Mouse (Mus musculus) layer of hippocampus, postnatal 14 days (tissue): ENCODE results near the gene Cbx3. TPM values are rescaled to one million over a fixed set of nuclear protein-coding genes. Genes with fewer than 3 reads are reported as not detected.
A peak's percentile ranks its signal among the peaks of the same experiment; 100 is the strongest.

Source experiments
- DNase-seq, 2 experiments: peaks; one replicate each; pipeline ENCODE4 v3.0.0; 2021 to 2022; ENCODE audit warnings: low spot score in 2 of 2, mixed read lengths in 1 of 2
- long read RNA-seq, 2 experiments: library from polyadenylated mRNA; stranded (forward); transcript quantifications; one replicate each; pipeline ENCODE4 v2.0.0; 2021
- total RNA-seq, 2 experiments: library from RNA; stranded (reverse); gene quantifications; 2 replicates each; pipeline ENCODE4 v1.2.3; 2021

Cbx3 gene
- 100 to 1,000 TPM; 158 to 160 TPM for total RNA-seq
- long read RNA-seq, experiment 1, transcript Cbx3-201 (6 exons, 1,889 nt), result major isoform, 120 of 131 reads
- long read RNA-seq, experiment 1, partial matches to known transcripts, result 2 of 131 reads
- long read RNA-seq, experiment 1, other reads (novel, unspliced or antisense), result 6 of 131 reads
- long read RNA-seq, experiment 2, transcript Cbx3-201 (6 exons, 1,889 nt), result major isoform, 176 of 192 reads
- long read RNA-seq, experiment 2, partial matches to known transcripts, result 6 of 192 reads
- long read RNA-seq, experiment 2, other reads (novel, unspliced or antisense), result 9 of 192 reads

DNA sequence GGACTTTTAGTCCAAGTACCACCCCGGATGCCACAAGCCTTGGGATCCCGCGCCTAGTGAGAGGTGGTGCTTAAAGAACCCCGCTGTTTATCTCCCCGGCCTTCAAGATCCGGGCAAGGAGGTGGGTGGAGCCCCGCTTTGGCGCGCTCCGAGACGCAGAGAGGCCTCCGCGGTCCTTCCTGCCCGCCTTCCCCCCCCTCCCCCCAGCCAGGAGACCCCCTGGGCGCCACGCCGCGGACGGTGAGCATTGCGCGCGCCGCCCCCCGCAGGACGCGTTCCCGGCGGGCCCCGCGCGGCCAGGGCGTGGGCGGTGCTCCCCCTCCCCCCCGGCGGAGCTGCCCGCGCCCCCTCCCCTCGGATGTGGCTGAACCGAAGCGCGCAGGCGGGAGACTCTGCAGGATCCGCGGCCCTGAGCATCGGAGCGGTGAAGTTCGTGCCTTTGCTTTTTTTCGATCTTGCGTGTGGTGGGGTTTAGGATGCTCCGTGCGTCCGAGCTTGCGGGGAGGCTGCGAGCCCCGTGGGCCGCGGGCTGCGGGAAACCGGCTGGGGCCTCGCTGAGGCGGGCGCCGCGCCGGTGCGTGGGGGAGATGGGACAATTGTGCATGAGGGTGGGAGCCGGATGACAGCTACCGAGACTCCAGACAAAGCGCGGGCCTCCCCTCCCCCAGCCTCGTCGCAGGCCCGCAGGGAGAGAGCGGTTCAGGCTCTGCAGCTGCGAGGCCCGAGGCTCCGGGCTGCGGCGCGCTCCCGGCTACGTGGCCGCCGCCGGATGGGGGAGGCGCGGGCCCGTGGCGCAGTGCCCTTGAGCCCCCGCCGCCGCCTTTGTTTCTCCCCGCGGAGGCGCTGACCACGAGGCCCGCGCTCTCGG, at the start of gene Cbx3:
Gene Cbx3, plus strand, starts transcription at position 50 of the 868 bp plus-strand sequence.
- DNase-seq, result peak; percentile 83 to 84

GRCm38 (mm10) chr6:51423466-51424122, 46.6 kb upstream of the Cbx3 start:
- no peak for DNase-seq

GRCm38 (mm10) chr6:51424537-51424936, 45.6 kb upstream of the Cbx3 start:
- DNase-seq, result no peak

- no peak for DNase-seq
Measured at GRCm38 (mm10) chr6:51432535-51433397, 37.4 kb upstream of the Cbx3 start, which contains the start of gene Nfe2l3. Gene Nfe2l3, plus strand, starts transcription at chr6:51432670.

- DNase-seq, result no peak
Measured at GRCm38 (mm10) chr6:51434270-51434669, 35.9 kb upstream of the Cbx3 start.

GRCm38 (mm10) chr6:51437665-51438064, 32.5 kb upstream of the Cbx3 start:
- DNase-seq, result no peak

DNA sequence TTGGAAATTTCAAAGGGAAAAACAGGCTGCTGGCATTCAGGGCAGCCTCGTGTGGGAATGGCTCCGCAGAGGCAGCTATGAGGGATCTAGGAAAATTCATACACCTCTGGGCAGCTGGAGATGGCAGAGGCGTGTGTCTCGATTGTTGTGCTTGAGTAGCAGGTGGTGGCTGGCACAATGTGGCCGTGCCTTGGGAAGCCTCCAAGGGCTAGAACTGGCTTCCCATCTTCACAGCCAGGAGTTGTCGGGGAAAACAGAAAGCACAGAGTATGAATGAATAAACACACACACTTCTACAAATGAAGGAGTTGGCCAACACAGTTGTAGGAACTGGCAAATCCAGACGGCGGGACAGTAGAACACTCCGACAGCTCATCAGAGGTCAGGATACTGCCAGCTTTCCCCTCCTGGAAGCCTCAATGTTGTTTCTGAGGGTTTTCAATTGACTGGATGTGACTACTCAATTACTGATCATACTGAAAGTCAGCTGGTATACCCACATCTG, 31.3 kb upstream of the Cbx3 start:
- no peak for DNase-seq

DNA sequence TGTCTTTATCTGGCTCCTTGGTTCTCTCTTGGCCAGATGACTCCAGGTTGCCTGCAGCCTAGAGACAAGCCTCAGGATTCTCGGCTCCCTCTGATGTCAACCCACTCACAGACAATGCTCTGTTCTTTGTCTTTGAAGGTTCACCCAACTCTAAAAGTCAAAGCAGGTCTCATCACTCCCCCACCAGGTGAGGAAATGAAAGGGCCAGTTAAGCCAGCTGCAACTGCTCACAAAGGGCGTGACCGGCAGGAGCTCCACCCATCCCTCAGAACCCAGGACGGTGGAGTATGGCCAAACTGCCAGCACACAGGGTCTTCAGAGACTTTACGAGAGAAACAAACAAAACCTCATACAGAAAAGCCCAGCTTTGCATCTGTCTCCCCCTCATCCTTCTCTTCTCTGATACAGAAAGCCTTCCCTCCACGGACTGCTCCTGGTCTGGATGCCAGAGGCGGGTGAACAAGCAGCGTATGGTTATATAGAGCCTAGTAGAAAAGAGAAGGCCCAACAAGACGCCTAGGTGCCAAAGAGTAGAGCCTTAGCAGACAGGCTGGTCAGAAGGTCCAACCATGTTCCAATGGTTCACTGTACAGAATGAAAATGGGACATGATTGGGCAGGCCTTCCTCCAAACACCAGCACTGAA, 27.8 kb upstream of the Cbx3 start:
- no peak for DNase-seq

DNA sequence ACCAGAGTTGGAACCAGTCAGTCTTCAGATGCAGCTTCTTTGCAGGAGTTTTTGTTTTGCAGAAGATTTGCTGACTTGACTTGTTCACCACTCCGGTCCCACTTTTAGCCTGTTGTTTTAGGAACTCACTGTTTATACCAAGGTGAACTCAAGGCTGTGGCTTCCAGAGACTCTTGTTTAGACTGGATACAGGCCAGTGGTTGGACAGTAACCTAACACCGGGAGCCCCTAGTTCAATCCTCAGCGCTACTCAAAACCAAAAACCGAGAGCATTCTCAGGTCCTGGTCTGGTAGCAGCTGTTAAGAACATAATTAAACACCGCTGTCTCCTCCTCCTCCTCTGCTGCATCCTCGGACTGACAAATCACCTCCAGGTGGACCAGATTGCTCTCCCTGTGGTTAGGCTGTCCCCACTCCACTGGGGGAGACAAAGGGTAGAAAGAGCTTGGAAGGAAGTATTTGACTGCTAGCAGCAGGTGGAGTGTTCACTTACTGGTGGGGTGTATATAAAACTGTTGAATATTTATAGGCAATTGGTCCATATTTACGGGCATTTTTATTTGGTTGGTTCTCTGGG, 17.1 kb upstream of the Cbx3 start:
- DNase-seq, result no peak

- DNase-seq, result no peak
Measured at GRCm38 (mm10) chr6:51454949-51455348, 15.2 kb upstream of the Cbx3 start.

DNA sequence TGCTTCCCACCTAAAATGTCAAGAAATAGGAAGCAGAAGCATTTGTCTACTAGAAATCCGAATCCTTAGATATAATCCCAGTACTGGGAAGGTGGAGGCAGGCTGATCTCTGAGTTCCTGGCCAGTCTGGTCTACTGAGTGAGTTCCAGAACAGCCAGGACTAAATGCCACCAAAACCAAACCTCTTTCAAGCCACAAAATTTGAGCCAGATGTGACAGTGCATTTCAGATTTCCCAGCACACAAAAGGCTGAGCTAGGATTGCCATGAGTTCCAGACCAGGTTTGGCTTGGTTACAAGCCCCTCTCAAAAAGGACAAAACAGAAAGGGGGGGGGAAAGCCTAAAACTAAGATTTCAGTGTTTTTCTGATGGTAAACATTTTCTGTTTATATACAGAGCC, 14.0 kb upstream of the Cbx3 start:
- no peak for DNase-seq

GRCm38 (mm10) chr6:51457283-51457682, 12.9 kb upstream of the Cbx3 start:
- no peak for DNase-seq

DNA sequence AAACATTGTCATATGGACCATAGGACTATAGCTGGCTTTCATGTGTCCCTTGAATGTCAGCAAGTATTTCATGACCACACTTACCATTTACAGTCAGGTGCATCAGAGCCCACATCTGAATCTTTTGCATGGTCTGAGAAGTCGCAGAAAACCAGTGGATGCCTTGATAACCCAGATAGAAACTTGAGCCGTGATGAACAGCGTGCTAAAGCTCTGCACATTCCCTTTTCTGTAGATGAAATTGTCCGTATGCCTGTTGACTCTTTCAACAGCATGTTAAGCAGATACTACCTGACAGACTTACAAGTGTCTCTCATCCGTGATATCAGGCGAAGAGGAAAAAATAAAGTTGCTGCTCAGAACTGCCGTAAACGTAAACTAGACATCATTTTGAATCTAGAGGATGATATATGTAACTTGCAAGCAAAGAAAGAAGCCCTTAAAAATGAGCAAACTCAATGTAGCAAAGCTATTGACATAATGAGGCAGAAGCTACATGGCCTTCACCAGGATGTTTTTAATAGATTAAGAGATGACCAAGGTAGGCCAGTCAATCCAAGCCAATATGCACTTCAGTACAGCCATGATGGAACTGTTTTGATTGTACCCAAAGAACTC, 12.3 kb upstream of the Cbx3 start:
- DNase-seq, result no peak

GRCm38 (mm10) chr6:51458925-51459312, 11.2 kb upstream of the Cbx3 start:
- DNase-seq, result no peak

GRCm38 (mm10) chr6:51459313-51460020, 10.7 kb upstream of the Cbx3 start:
- no peak for DNase-seq

DNA sequence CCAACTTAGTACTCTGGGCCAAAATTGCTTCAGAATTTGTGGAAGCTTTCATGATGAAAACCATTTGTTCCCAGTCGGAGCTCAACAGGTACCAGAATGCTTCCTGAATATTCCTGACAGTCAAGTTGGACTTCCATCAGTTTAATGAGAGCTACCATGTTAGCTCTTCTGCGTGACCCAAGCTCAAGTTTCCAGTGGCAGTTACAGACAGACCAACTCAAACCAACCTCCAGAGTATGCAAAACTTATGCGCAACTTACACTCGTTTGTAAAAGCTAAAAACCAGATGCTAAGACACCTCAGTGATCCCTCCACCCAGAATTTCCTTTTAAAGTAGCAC, 10.2 kb upstream of the Cbx3 start:
- no peak for DNase-seq

DNA sequence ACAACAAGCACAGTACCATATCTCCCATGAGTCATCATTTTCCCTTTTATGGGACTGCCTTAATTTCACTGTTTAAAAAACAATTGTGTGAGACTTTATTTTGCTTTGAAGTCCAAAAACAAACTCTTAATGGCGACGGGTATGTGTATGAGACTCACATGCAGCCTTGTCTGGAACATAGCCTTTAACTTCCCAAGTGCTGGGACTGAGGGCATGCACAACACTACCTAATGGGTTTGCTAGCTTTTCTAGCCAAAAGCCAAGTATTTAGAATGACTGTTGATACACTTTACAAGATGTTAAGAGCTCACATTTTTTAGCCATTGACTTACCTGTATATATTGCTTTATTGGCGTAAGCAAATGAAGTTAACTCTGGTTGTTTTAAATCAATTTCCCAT, 9.8 kb upstream of the Cbx3 start:
- DNase-seq, result no peak

DNA sequence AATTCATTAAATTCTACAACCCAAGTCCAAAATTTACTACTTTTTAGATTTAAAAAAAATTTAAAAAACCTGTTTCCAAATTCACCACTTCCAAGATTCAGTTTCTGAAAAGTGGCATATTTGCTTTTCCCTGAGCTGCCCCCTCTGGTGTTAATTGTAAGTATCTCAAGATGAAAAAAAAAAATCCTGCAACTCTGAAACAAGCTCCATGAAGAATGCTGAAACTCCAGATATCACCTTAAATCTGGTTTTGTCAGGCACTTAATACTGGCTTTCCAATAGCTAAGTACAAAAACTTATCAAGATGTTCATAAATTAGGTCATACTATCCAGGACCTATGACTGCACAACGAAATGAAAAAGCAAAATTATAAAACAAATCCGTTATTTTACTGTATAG, 2.5 kb upstream of the Cbx3 start:
- DNase-seq, result no peak
